Mouse (Mus musculus): ENCODE measurements around the gene Klrb1.
"Not testable (repeated sequence)": the region's sequence is repeated elsewhere in the genome, so short reads cannot be mapped to it uniquely, and the experiment has no call there.

Klrb1 gene

GRCm38 (mm10) chr6:128722959-128723358 is at the start of gene Klrb1:
Gene Klrb1 (minus strand): TSS chr6:128723059.
- no peak for DNase-seq (ENCODE audit: low read depth, low spot score)

GRCm38 (mm10) chr6:128769481-128770253 is 46.8 kb upstream of the Klrb1 start:
- peak; percentile 46 for DNase-seq (ENCODE audit: low read depth, low spot score)

GRCm38 (mm10) chr6:128768047-128768446 is 45.2 kb upstream of the Klrb1 start:
- no peak for DNase-seq (ENCODE audit: low read depth, low spot score)

GRCm38 (mm10) chr6:128766486-128767254 is 43.8 kb upstream of the Klrb1 start:
- DNase-seq (ENCODE audit: low read depth, low spot score), result peak; percentile 47

- DNase-seq (ENCODE audit: low read depth, low spot score), result no peak
Observed at GRCm38 (mm10) chr6:128765211-128765610, 42.4 kb upstream of the Klrb1 start.

GRCm38 (mm10) chr6:128764598-128764997 is 41.7 kb upstream of the Klrb1 start:
- DNase-seq (ENCODE audit: low read depth, low spot score), result no peak

GRCm38 (mm10) chr6:128763736-128764523 is 41.1 kb upstream of the Klrb1 start:
- peak; percentile 98 for DNase-seq (ENCODE audit: low read depth, low spot score)

- not testable (repeated sequence) for DNase-seq (ENCODE audit: low read depth, low spot score)
Observed at GRCm38 (mm10) chr6:128762892-128763670, 40.2 kb upstream of the Klrb1 start.

GRCm38 (mm10) chr6:128761144-128761540 is 38.3 kb upstream of the Klrb1 start:
- no peak for DNase-seq (ENCODE audit: low read depth, low spot score)

- DNase-seq (ENCODE audit: low read depth, low spot score), result peak; percentile 89
Observed at GRCm38 (mm10) chr6:128760416-128761143, 37.7 kb upstream of the Klrb1 start.

- DNase-seq (ENCODE audit: low read depth, low spot score), result peak; percentile 92
Observed at GRCm38 (mm10) chr6:128760016-128760415, 37.2 kb upstream of the Klrb1 start.

- no peak for DNase-seq (ENCODE audit: low read depth, low spot score)
Observed at GRCm38 (mm10) chr6:128759221-128759950, 36.5 kb upstream of the Klrb1 start.

- not testable (repeated sequence) for DNase-seq (ENCODE audit: low read depth, low spot score)
Observed at GRCm38 (mm10) chr6:128755402-128755763, 32.5 kb upstream of the Klrb1 start.

- DNase-seq (ENCODE audit: low read depth, low spot score), result not testable (repeated sequence)
Observed at GRCm38 (mm10) chr6:128754748-128755401, 32.0 kb upstream of the Klrb1 start.

- DNase-seq (ENCODE audit: low read depth, low spot score), result not testable (repeated sequence)
Observed at GRCm38 (mm10) chr6:128754265-128754664, 31.4 kb upstream of the Klrb1 start.

GRCm38 (mm10) chr6:128753610-128754224 is 30.9 kb upstream of the Klrb1 start:
- peak; percentile 70 for DNase-seq (ENCODE audit: low read depth, low spot score)

- DNase-seq (ENCODE audit: low read depth, low spot score), result not testable (repeated sequence)
Observed at GRCm38 (mm10) chr6:128747006-128747405, 24.1 kb upstream of the Klrb1 start.

GRCm38 (mm10) chr6:128737445-128737844 is 14.6 kb upstream of the Klrb1 start:
- no peak for DNase-seq (ENCODE audit: low read depth, low spot score)

- DNase-seq (ENCODE audit: low read depth, low spot score), result no peak
Observed at GRCm38 (mm10) chr6:128736100-128736499, 13.2 kb upstream of the Klrb1 start.

All from forelimb bud, embryonic 11.5 days (tissue).